Mouse (Mus musculus) erythroblast, embryonic 14.5 days (primary cell): ENCODE data around the gene Prr9. TPM values are rescaled to one million over a fixed set of nuclear protein-coding genes. Genes with fewer than 3 reads are reported as not detected.
A peak's percentile ranks its signal among the peaks of the same experiment; 100 is the strongest.

ENCODE experiments used
- H3K27me3 ChIP-seq: 2 replicates; pipeline ENCODE4 v1.6.1; 2012; ENCODE audit warnings: inconsistent platforms; ENCODE audit not compliant: control insufficient read depth
- H3K36me3 ChIP-seq: 2 replicates; pipeline ENCODE4 v1.6.1; 2012; ENCODE audit warnings: mild to moderate bottlenecking, inconsistent platforms; ENCODE audit not compliant: control insufficient read depth
- H3K4me1 ChIP-seq: 2 replicates; pipeline ENCODE4 v1.6.1; 2012; ENCODE audit warnings: inconsistent platforms; ENCODE audit not compliant: control insufficient read depth
- H3K4me3 ChIP-seq: replicated peaks from 2 replicates; pipeline ENCODE3; 2012; ENCODE audit warnings: moderate library complexity, mild to moderate bottlenecking, inconsistent platforms
- H3K9me3 ChIP-seq: 2 replicates; pipeline ENCODE4 v1.6.1; 2012; ENCODE audit warnings: low read length, inconsistent platforms, mixed read lengths; ENCODE audit not compliant: control insufficient read depth
- GATA1 ChIP-seq: IDR thresholded peaks from 2 replicates; pipeline ENCODE4 v1.6.1; 2012; ENCODE audit warnings: low read length, inconsistent platforms, mixed read lengths
- TAL1 ChIP-seq: IDR thresholded peaks from 3 replicates; pipeline ENCODE4 v1.6.1; 2012; ENCODE audit warnings: low read length, inconsistent platforms, mixed read lengths
- polyA plus RNA-seq: library from polyadenylated mRNA; stranded (reverse); fragments of >175 nt; gene quantifications from 2 replicates; pipeline ENCODE4 v1.2.3, GENCODE M21; 2012

Prr9 gene
- polyA plus RNA-seq, 1 experiment, result not detected

DNA sequence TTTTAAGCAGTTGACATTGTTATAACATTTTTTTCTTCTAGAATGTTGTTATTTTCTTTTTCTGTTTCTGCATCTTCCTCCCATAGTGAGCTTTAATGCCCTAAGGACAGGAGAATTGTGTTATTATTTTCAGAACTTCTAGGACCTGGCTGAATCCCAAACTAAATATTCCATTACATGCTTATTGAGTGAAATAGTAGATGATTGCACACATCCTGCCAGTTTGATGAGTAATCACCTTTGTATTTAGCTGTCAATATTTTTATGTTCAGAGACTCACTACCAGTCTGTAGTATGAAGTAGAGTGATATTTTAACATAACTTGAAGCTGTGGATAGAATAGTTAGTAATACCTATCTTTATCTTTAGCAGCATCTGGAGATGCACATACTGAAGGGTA, 12.2 kb downstream of the Prr9 start:
- no peak for TF ChIP-seq GATA1
- TF ChIP-seq TAL1, result no peak
- Histone ChIP-seq H3K36me3 (no peaks in the 10 kb centered on the region), H3K27me3 (no peaks in the 10 kb centered on the region), H3K9me3 (no peaks in the 10 kb centered on the region), H3K4me1 (no peaks in the 10 kb centered on the region), H3K4me3 (no peak overlapping the region)

DNA sequence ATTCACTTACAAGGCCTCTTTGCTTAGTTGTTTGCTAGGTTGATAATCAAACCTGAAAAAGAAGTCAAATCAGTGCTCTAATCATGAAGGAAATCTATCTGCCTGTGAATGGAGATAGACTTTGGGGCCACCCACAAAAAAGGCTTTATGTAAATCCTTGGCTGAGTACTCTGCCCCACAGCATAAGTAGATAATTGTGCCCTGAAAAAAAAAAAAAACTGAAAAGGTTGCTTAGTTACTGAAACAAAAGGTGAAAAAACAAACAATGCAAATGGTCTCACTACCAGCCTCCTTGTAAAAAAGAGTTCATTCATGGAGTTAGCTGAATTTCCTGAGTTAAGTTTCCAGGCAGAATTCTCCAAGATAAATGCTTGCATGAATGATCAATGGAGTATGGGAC, 13.0 kb downstream of the Prr9 start:
- Histone ChIP-seq H3K4me1 (no peaks in the 10 kb centered on the region), H3K27me3 (no peaks in the 10 kb centered on the region), H3K9me3 (no peaks in the 10 kb centered on the region), H3K36me3 (no peaks in the 10 kb centered on the region), H3K4me3 (no peak overlapping the region)
- TF ChIP-seq TAL1 (no peak), GATA1 (no peak)

DNA sequence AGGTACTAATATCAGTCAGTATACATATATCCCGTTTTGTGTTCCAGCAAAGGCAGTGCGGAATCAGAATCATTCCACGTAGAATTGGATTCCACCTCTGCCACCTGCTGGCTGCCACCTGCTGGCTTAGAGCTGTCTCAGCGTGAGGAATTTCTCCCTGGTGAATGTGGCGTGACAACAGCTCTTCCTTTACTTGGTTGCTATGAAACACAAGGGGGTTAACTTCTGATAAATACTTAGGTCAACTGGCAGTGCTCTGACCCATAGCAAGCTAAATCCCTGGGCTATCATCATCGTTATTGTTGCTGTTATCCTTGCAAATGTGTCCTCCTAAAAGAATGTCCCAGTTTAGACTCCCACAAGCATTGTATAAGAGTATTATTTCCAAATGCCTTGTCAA, 17.2 kb downstream of the Prr9 start:
- H3K4me1 ChIP-seq, result no peaks in the 10 kb centered on the region
- no peaks in the 10 kb centered on the region for H3K9me3 ChIP-seq
- H3K36me3 ChIP-seq, result no peaks in the 10 kb centered on the region
- no peak for TF ChIP-seq GATA1
- TF ChIP-seq TAL1, result no peak
- no peaks in the 10 kb centered on the region for H3K27me3 ChIP-seq
- H3K4me3 ChIP-seq, result no peak overlapping the region

DNA sequence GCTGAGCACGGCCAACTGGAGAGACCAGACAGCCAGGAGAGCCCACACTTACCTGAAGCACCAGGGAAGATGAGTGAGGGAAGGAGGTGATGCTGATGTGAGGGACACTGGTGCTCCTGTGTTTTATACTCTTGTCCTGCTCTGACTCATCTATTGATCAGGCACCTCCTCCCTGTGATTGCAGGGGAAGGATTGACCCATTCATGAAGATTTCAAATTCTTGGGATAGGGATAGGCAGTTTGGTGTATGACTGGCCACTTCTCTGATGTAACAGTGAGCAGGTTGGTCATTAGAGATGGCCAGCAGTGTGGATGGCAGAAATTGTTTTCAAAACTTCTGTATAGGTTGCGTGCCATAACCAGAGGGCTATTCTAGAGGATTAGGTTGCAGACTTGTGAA, 40.7 kb downstream of the Prr9 start, which contains the start of gene Lor:
Gene Lor (minus strand): TSS at position 101 of the 400 bp plus-strand sequence.
- H3K36me3 ChIP-seq, result no peaks in the 10 kb centered on the region
- H3K4me3 ChIP-seq, result no peak within 1 kb of the TSS
- H3K27me3 ChIP-seq, result peaks cover 65% of the 10 kb centered on the region
- TF ChIP-seq TAL1, result no peak
- no peak for TF ChIP-seq GATA1
- no peaks in the 10 kb centered on the region for H3K4me1 ChIP-seq
- H3K9me3 ChIP-seq, result no peaks in the 10 kb centered on the region; the same call in 1 of the 2 replicates

DNA sequence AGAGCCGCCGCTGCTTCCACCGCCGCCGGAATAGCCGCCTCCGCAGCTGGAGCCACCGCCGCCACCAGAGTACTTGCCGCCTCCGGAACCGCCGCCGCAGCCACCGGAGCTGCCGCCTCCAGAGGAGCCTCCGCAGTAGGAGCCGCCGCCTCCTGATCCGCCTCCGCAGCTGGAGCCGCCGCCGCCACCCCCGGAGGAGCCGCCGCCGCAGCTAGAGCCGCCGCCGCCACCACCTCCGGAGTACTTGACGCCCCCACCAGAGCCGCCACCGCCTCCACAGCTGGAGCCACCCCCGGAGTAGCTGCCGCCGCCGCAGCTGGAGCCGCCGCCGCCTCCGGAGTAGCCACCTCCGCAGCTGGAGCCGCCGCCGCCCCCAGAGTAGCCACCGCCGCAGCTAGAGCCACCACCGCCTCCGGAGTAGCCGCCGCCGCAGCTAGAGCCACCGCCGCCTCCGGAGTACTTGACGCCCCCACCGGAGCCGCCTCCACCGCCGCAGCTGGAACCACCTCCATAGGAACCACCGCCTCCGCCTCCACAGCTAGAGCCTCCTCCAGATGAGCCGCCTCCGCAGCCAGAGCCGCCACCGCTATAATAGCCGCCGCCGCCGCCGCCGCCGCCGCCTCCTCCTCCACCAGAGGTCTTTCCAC, 42.3 kb downstream of the Prr9 start:
- H3K27me3 ChIP-seq, result peaks cover 65% of the 10 kb centered on the region
- TF ChIP-seq TAL1 (no peak), GATA1 (no peak)
- H3K36me3 ChIP-seq, result no peaks in the 10 kb centered on the region
- no peaks in the 10 kb centered on the region; the same call in 1 of the 2 replicates for H3K9me3 ChIP-seq
- H3K4me3 ChIP-seq, result peak overlapping the region; percentile 44
- no peaks in the 10 kb centered on the region for H3K4me1 ChIP-seq

DNA sequence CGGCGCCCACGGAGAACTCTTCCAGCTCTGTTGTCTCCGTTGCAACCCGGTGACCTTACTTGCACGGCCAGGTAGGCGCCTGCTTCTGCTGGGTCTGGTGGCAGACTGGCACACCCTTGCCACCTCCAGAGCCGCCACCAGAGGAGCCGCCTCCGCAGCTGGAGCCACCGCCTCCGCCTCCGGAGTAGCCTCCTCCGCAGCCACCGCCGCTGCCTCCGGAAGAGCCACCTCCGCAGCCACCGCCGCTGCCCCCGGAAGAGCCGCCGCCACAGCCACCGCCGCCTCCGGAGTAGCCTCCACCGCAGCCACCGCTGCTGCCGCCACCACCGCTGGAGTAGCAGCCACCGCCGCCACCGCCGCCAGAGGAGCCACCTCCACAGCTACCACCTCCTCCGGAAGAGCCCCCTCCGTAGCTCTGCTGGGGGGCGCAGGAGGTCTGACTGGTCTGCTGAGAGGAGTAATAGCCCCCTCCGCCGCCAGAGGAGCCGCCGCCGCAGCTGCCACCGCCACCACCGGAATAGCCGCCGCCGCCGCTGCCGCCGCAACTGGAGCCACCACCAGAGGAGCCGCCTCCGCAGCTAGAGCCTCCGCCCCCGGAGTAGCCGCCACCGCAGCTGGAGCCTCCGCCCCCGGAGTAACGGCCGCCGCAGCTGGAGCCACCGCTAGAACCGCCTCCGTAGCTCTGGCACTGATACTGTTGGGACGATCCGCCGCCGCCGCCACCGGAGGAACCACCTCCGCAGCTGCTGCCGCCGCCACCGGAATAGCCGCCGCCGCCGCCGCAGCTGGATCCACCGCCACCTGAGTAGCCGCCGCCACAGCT, 43.1 kb downstream of the Prr9 start:
- no peaks in the 10 kb centered on the region for H3K36me3 ChIP-seq
- TF ChIP-seq GATA1, result no peak
- TF ChIP-seq TAL1, result no peak
- peaks cover 65% of the 10 kb centered on the region for H3K27me3 ChIP-seq
- H3K9me3 ChIP-seq, result no peaks in the 10 kb centered on the region; the same call in 1 of the 2 replicates
- peak overlapping the region; percentile 44 for H3K4me3 ChIP-seq
- H3K4me1 ChIP-seq, result no peaks in the 10 kb centered on the region

Other genes with a start within 250 kb of the Prr9 start
- gene Pglyrp3, start 109.4 kb downstream of the Prr9 start, polyA plus RNA-seq, result not detected in 2 replicates
- 0.03 TPM in 1 of 2 replicates, not detected in the other for gene Lor, start 40.8 kb downstream of the Prr9 start, polyA plus RNA-seq
- not detected in 2 replicates for gene Lelp1, start 18.8 kb upstream of the Prr9 start, polyA plus RNA-seq
- gene Sprr2a1, start 91.9 kb upstream of the Prr9 start, polyA plus RNA-seq, result not detected in 2 replicates
- 0.01 and 0.02 TPM in 2 replicates for gene Sprr2a2, start 92.0 kb upstream of the Prr9 start, polyA plus RNA-seq
- gene Sprr2a3, start 161.5 kb upstream of the Prr9 start, polyA plus RNA-seq, result not detected in 2 replicates
- not detected in 2 replicates for gene Sprr2b, start 192.7 kb upstream of the Prr9 start, polyA plus RNA-seq
- gene Sprr2d, start 215.2 kb upstream of the Prr9 start, polyA plus RNA-seq, result not detected in 2 replicates
- not detected in 2 replicates for gene Sprr2e, start 228.2 kb upstream of the Prr9 start, polyA plus RNA-seq
- gene Sprr2f, start 241.2 kb upstream of the Prr9 start, polyA plus RNA-seq, result not detected in 2 replicates